In genomic region chr7:44983944-44984832, GRCm38 (mm10) we compare ENCODE assay signal across 9 mouse cellular contexts. TPM values are rescaled to one million over a fixed set of nuclear protein-coding genes. Genes with fewer than 3 reads are reported as not detected.
A peak's percentile ranks its signal among the peaks of the same experiment; 100 is the strongest.
DNase-seq lines count a peak whose midpoint lies in the region; ATAC-seq lines count a peak whose summit lies in the region.
"Had no signal": no experiment of that assay in that cellular context is flagged by ENCODE, and none has a peak within 500 bp of the region (broad histone marks: within the 10 kb centered on the region; RNA-seq: fewer than 3 reads in every experiment).

No protein-coding gene starts in this region.

- no peaks in the 10 kb centered on the region for H3K9me3 ChIP-seq in kidney, embryonic 16.5 days (ENCODE audit: low read length)
- no peaks in the 10 kb centered on the region for H3K9me3 ChIP-seq in forebrain, embryonic 11.5 days (ENCODE audit: control insufficient read depth, low read length)
- no peaks in the 10 kb centered on the region for H3K9me3 ChIP-seq in limb, embryonic 10.5 days (replicated peaks)
- no peaks in the 10 kb centered on the region for H3K9me3 ChIP-seq in neural tube, embryonic 14.5 days (ENCODE audit: control insufficient read depth, low read length)

- DNase-seq in kidney, adult 8-10 months, result no peak
- DNase-seq in forebrain, embryonic 11.5 days (ENCODE audit: low spot score), result no peak
- no peak for DNase-seq in limb, embryonic 10.5 days (ENCODE audit: low spot score)
- no peak for DNase-seq in T-cell, adult 2 months (ENCODE audit: low spot score)
- DNase-seq in layer of hippocampus, adult 11-12 months (ENCODE audit: low spot score), result no peak
- DNase-seq: layer of hippocampus, adult 9-11 months had no signal

- H3K36me3 ChIP-seq in kidney, embryonic 16.5 days (ENCODE audit: insufficient read depth, low read length), result peaks cover 38% of the 10 kb centered on the region
- peaks cover 27% of the 10 kb centered on the region for H3K36me3 ChIP-seq in forebrain, embryonic 11.5 days (ENCODE audit: control insufficient read depth, insufficient read depth, low read length)
- peaks cover 66% of the 10 kb centered on the region for H3K36me3 ChIP-seq in limb, embryonic 10.5 days
- peaks cover 28% of the 10 kb centered on the region for H3K36me3 ChIP-seq in neural tube, embryonic 14.5 days (ENCODE audit: control insufficient read depth, insufficient read depth, low read length)

- no peaks in the 10 kb centered on the region for H3K27me3 ChIP-seq in kidney, embryonic 16.5 days (ENCODE audit: insufficient read depth, low read length)
- no peaks in the 10 kb centered on the region for H3K27me3 ChIP-seq in forebrain, embryonic 11.5 days (ENCODE audit: control insufficient read depth, insufficient read depth, low read length)
- no peaks in the 10 kb centered on the region for H3K27me3 ChIP-seq in limb, embryonic 10.5 days (ENCODE audit: low read depth, poor library complexity, severe bottlenecking)
- H3K27me3 ChIP-seq in neural tube, embryonic 14.5 days (ENCODE audit: control insufficient read depth, insufficient read depth, low read length), result no peaks in the 10 kb centered on the region

- 64% methylated on average over 7 of the region's 7 CpGs for WGBS in kidney, embryonic 16.5 days
- WGBS in forebrain, embryonic 11.5 days, result 76% methylated on average over 7 of the region's 7 CpGs
- WGBS in limb, embryonic 10.5 days, result 84% methylated on average over 7 of the region's 7 CpGs
- 87% methylated on average over 7 of the region's 7 CpGs for WGBS in neural tube, embryonic 14.5 days

- H3K9ac ChIP-seq in kidney, embryonic 16.5 days (replicated peaks; ENCODE audit: low read length), result peak overlapping the region; percentile 99; the same call in 1 of the 2 replicates
- peak overlapping the region; percentile 20; the same call in 1 of the 2 replicates for H3K9ac ChIP-seq in forebrain, embryonic 11.5 days (ENCODE audit: low read length)
- 0 out of 2 replicates have a peak overlapping the region, but pooled peaks have one; percentile 5 for H3K9ac ChIP-seq in neural tube, embryonic 14.5 days (replicated peaks; ENCODE audit: low read depth, low read length)

- peak overlapping the region; percentile 97; the same call in 1 of the 2 replicates for H3K27ac ChIP-seq in kidney, embryonic 16.5 days (ENCODE audit: low read length)
- no peak overlapping the region for H3K27ac ChIP-seq in forebrain, embryonic 11.5 days (ENCODE audit: low read depth, low read length)
- no peak overlapping the region for H3K27ac ChIP-seq in limb, embryonic 10.5 days
- no peak overlapping the region for H3K27ac ChIP-seq in neural tube, embryonic 14.5 days (ENCODE audit: low read depth, low read length)

- H3K4me2 ChIP-seq in kidney, embryonic 16.5 days (replicated peaks; ENCODE audit: low read depth, low read length), result peak overlapping the region; percentile 63
- H3K4me2 ChIP-seq in forebrain, embryonic 11.5 days (ENCODE audit: low read depth, low read length, severe bottlenecking), result peak overlapping the region; percentile 63
- peak overlapping the region; percentile 64 for H3K4me2 ChIP-seq in neural tube, embryonic 14.5 days (ENCODE audit: low read depth, low read length)

- H3K4me1 ChIP-seq in kidney, embryonic 16.5 days (ENCODE audit: insufficient read depth, low read length), result peaks cover 35% of the 10 kb centered on the region
- peaks cover 19% of the 10 kb centered on the region for H3K4me1 ChIP-seq in forebrain, embryonic 11.5 days (replicated peaks; ENCODE audit: control insufficient read depth, insufficient read depth, low read length)
- H3K4me1 ChIP-seq in limb, embryonic 10.5 days, result peaks cover 36% of the 10 kb centered on the region
- peaks cover 26% of the 10 kb centered on the region for H3K4me1 ChIP-seq in neural tube, embryonic 14.5 days (ENCODE audit: control insufficient read depth, insufficient read depth, low read length)

- peak overlapping the region; percentile 98 for H3K4me3 ChIP-seq in kidney, embryonic 16.5 days (ENCODE audit: low read length)
- H3K4me3 ChIP-seq in forebrain, embryonic 11.5 days (ENCODE audit: low read depth, low read length), result peak overlapping the region; percentile 94
- H3K4me3 ChIP-seq in limb, embryonic 10.5 days, result peak overlapping the region; percentile 80
- H3K4me3 ChIP-seq in neural tube, embryonic 14.5 days (ENCODE audit: low read depth, low read length), result no peak overlapping the region; the same call in 1 of the 2 replicates

- no peak for ATAC-seq in kidney, embryonic 16.5 days (ENCODE audit: low FRiP score, low TSS enrichment)
- no peak for ATAC-seq in forebrain, embryonic 11.5 days (replicated peaks; ENCODE audit: low FRiP score)
- no peak for ATAC-seq in neural tube, embryonic 14.5 days (ENCODE audit: low read depth)
- no peak for ATAC-seq in activated CD4-positive, CD25-positive, alpha-beta regulatory T cell, adult 4 months

RNA-seq across cellular contexts. Expression of gene Prmt1, which starts 2.2 kb away (rescaled TPM):
- 681 and 701 TPM in 2 replicates for polyA plus RNA-seq in kidney, embryonic 16.5 days (2015; fragmentation: Nextera tagmentation; extraction: Ambion mirVana)
- 286 and 301 TPM in 2 replicates for polyA plus RNA-seq in forebrain, embryonic 11.5 days (2014; fragmentation: Nextera tagmentation; extraction: Ambion mirVana)
- polyA plus RNA-seq in limb, embryonic 10.5 days (2016; fragmentation: Nextera tagmentation; extraction: Ambion mirVana), result 979 and 1,027 TPM in 2 replicates
- 189 and 206 TPM in 2 replicates for polyA plus RNA-seq in neural tube, embryonic 14.5 days (2014; fragmentation: Nextera tagmentation; extraction: Ambion mirVana)
- 100 to 1,000 TPM in 1 of 2 experiments, 10 to 100 TPM in 1; 38.0 to 103 TPM for polyA plus RNA-seq in activated CD4-positive, CD25-positive, alpha-beta regulatory T cell, adult 4 months (2017; shearing (Covaris generic))

RNA-seq across cellular contexts. Expression of gene Cpt1c, which starts 9.5 kb away (rescaled TPM):
- 22.4 and 23.8 TPM in 2 replicates for polyA plus RNA-seq in kidney, embryonic 16.5 days (2015; fragmentation: Nextera tagmentation; extraction: Ambion mirVana)
- polyA plus RNA-seq in forebrain, embryonic 11.5 days (2014; fragmentation: Nextera tagmentation; extraction: Ambion mirVana), result 26.3 and 27.2 TPM in 2 replicates
- polyA plus RNA-seq in limb, embryonic 10.5 days (2016; fragmentation: Nextera tagmentation; extraction: Ambion mirVana), result 11.4 and 18.8 TPM in 2 replicates
- 54.3 and 60.3 TPM in 2 replicates for polyA plus RNA-seq in neural tube, embryonic 14.5 days (2014; fragmentation: Nextera tagmentation; extraction: Ambion mirVana)
- polyA plus RNA-seq in activated CD4-positive, CD25-positive, alpha-beta regulatory T cell, adult 4 months (2017; shearing (Covaris generic)), result under 1 TPM; 0.80 to 0.98 TPM

RNA-seq across cellular contexts. Expression of gene Irf3, which starts 13.3 kb away (rescaled TPM):
- 109 TPM in 2 replicates for polyA plus RNA-seq in kidney, embryonic 16.5 days (2015; fragmentation: Nextera tagmentation; extraction: Ambion mirVana)
- 75.3 and 86.0 TPM in 2 replicates for polyA plus RNA-seq in forebrain, embryonic 11.5 days (2014; fragmentation: Nextera tagmentation; extraction: Ambion mirVana)
- 74.7 and 75.0 TPM in 2 replicates for polyA plus RNA-seq in limb, embryonic 10.5 days (2016; fragmentation: Nextera tagmentation; extraction: Ambion mirVana)
- 53.8 and 60.2 TPM in 2 replicates for polyA plus RNA-seq in neural tube, embryonic 14.5 days (2014; fragmentation: Nextera tagmentation; extraction: Ambion mirVana)
- 100 to 1,000 TPM in 1 of 2 experiments, 10 to 100 TPM in 1; 88.9 to 129 TPM for polyA plus RNA-seq in activated CD4-positive, CD25-positive, alpha-beta regulatory T cell, adult 4 months (2017; shearing (Covaris generic))

RNA-seq across cellular contexts. Expression of gene Bcl2l12, which starts 14.3 kb away (rescaled TPM):
- polyA plus RNA-seq in kidney, embryonic 16.5 days (2015; fragmentation: Nextera tagmentation; extraction: Ambion mirVana), result 56.1 and 61.9 TPM in 2 replicates
- 70.6 and 74.9 TPM in 2 replicates for polyA plus RNA-seq in forebrain, embryonic 11.5 days (2014; fragmentation: Nextera tagmentation; extraction: Ambion mirVana)
- 89.7 and 92.2 TPM in 2 replicates for polyA plus RNA-seq in limb, embryonic 10.5 days (2016; fragmentation: Nextera tagmentation; extraction: Ambion mirVana)
- polyA plus RNA-seq in neural tube, embryonic 14.5 days (2014; fragmentation: Nextera tagmentation; extraction: Ambion mirVana), result 6.4 and 9.5 TPM in 2 replicates
- polyA plus RNA-seq in activated CD4-positive, CD25-positive, alpha-beta regulatory T cell, adult 4 months (2017; shearing (Covaris generic)), result 10 to 100 TPM; 18.4 to 31.8 TPM

RNA-seq across cellular contexts. Expression of gene Scaf1, which starts 32.0 kb away (rescaled TPM):
- polyA plus RNA-seq in kidney, embryonic 16.5 days (2015; fragmentation: Nextera tagmentation; extraction: Ambion mirVana), result 30.6 and 36.4 TPM in 2 replicates
- polyA plus RNA-seq in forebrain, embryonic 11.5 days (2014; fragmentation: Nextera tagmentation; extraction: Ambion mirVana), result 59.9 and 60.2 TPM in 2 replicates
- polyA plus RNA-seq in limb, embryonic 10.5 days (2016; fragmentation: Nextera tagmentation; extraction: Ambion mirVana), result 47.8 and 50.6 TPM in 2 replicates
- polyA plus RNA-seq in neural tube, embryonic 14.5 days (2014; fragmentation: Nextera tagmentation; extraction: Ambion mirVana), result 61.6 and 68.6 TPM in 2 replicates
- polyA plus RNA-seq in activated CD4-positive, CD25-positive, alpha-beta regulatory T cell, adult 4 months (2017; shearing (Covaris generic)), result 1 to 10 TPM; 8.6 to 8.7 TPM

Comparison
In these comparisons a context has a peak if more than half of its experiments do, and no peak if none do; other contexts are left out.
1. H3K9ac ChIP-seq: peak in every context shown above with its lines; median percentile 99 in kidney, embryonic 16.5 days; 20 in forebrain, embryonic 11.5 days; 5 in neural tube, embryonic 14.5 days.